Mouse (Mus musculus) erythroid progenitor cell, adult 5-6 weeks (primary cell): ENCODE measurements around the gene Pla2g2e. TPM values are rescaled to one million over a fixed set of nuclear protein-coding genes. Genes with fewer than 3 reads are reported as not detected.
"Not testable (repeated sequence)": the region's sequence is repeated elsewhere in the genome, so short reads cannot be mapped to it uniquely, and the experiment has no call there.

ENCODE experiments used
- ATAC-seq: replicated peaks from 2 replicates; pipeline ENCODE4 v1.8.0; 2016; ENCODE audit warnings: moderate number of reproducible peaks, mild to moderate bottlenecking, moderate TSS enrichment, inconsistent platforms; ENCODE audit not compliant: poor library complexity, low FRiP score, severe bottlenecking
- total RNA-seq, 2 experiments: library from RNA; stranded (forward) in 1 of 2; stranded (reverse) in 1 of 2; fragments of 150-400 nt in 1 of 2; fragments of 186-747, 209-891 nt in 1 of 2; gene quantifications; 2 replicates each; pipeline versions ENCODE4 v1.2.3 to v1.2.4; 2015 to 2017; ENCODE audit warnings: low replicate concordance in 2 of 2

Pla2g2e gene
- total RNA-seq, 2 experiments from 2014 or later, result not detected

- no peak for ATAC-seq
Measured at GRCm38 (mm10) chr4:138880811-138881584, 3.3 kb downstream of the Pla2g2e start.

GRCm38 (mm10) chr4:138882179-138882578, 4.4 kb downstream of the Pla2g2e start:
- ATAC-seq, result no peak

GRCm38 (mm10) chr4:138884261-138884660, 6.5 kb downstream of the Pla2g2e start:
- ATAC-seq, result no peak

GRCm38 (mm10) chr4:138889165-138889564, 11.4 kb downstream of the Pla2g2e start:
- no peak for ATAC-seq

- ATAC-seq, result no peak
Measured at GRCm38 (mm10) chr4:138889635-138890034, 11.9 kb downstream of the Pla2g2e start.

- ATAC-seq, result no peak
Measured at GRCm38 (mm10) chr4:138892655-138893054, 14.9 kb downstream of the Pla2g2e start.

GRCm38 (mm10) chr4:138893789-138894188, 16.0 kb downstream of the Pla2g2e start:
- not testable (repeated sequence) for ATAC-seq

GRCm38 (mm10) chr4:138899361-138899760, 21.6 kb downstream of the Pla2g2e start:
- ATAC-seq, result no peak

- ATAC-seq, result no peak
Measured at GRCm38 (mm10) chr4:138905624-138906337, 28.0 kb downstream of the Pla2g2e start.

GRCm38 (mm10) chr4:138913141-138913787, 35.5 kb downstream of the Pla2g2e start:
- ATAC-seq, result no peak; the same call in 1 of the 2 replicates

GRCm38 (mm10) chr4:138913797-138914196, 36.1 kb downstream of the Pla2g2e start, which contains the start of gene Otud3:
Otud3 (minus strand) TSS chr4:138913945.
- ATAC-seq, result peak; percentile 82

GRCm38 (mm10) chr4:138917282-138917681, 39.5 kb downstream of the Pla2g2e start:
- no peak for ATAC-seq

- ATAC-seq, result no peak
Measured at GRCm38 (mm10) chr4:138921254-138922130, 43.8 kb downstream of the Pla2g2e start.

- peak; percentile 86 for ATAC-seq
Measured at GRCm38 (mm10) chr4:138922131-138922459, 44.4 kb downstream of the Pla2g2e start.

- ATAC-seq, result no peak
Measured at GRCm38 (mm10) chr4:138925561-138925960, 47.8 kb downstream of the Pla2g2e start.

Other genes starting within 250 kb of the Pla2g2e start
- not detected in 2 replicates for gene Vwa5b1, start 242.1 kb upstream of the Pla2g2e start, total RNA-seq (2015; ENCODE audit: low replicate concordance)
- gene Vwa5b1, start 242.1 kb upstream of the Pla2g2e start, total RNA-seq (2017; ENCODE audit: low replicate concordance), result not detected in 2 replicates
- gene Pla2g2c, start 153.2 kb upstream of the Pla2g2e start, total RNA-seq (2015; ENCODE audit: low replicate concordance), result not detected in 2 replicates
- not detected in 2 replicates for gene Pla2g2c, start 153.2 kb upstream of the Pla2g2e start, total RNA-seq (2017; ENCODE audit: low replicate concordance)
- gene Ubxn10, start 140.8 kb upstream of the Pla2g2e start, total RNA-seq (2015; ENCODE audit: low replicate concordance), result not detected in 2 replicates
- gene Ubxn10, start 140.8 kb upstream of the Pla2g2e start, total RNA-seq (2017; ENCODE audit: low replicate concordance), result not detected in 2 replicates
- not detected in 2 replicates for gene Pla2g2f, start 120.3 kb upstream of the Pla2g2e start, total RNA-seq (2015; ENCODE audit: low replicate concordance)
- not detected in 2 replicates for gene Pla2g2f, start 120.3 kb upstream of the Pla2g2e start, total RNA-seq (2017; ENCODE audit: low replicate concordance)
- not detected in 2 replicates for gene Pla2g2d, start 102.2 kb upstream of the Pla2g2e start, total RNA-seq (2015; ENCODE audit: low replicate concordance)
- not detected in 2 replicates for gene Pla2g2d, start 102.2 kb upstream of the Pla2g2e start, total RNA-seq (2017; ENCODE audit: low replicate concordance)
- gene Pla2g5, start 14.5 kb upstream of the Pla2g2e start, total RNA-seq (2015; ENCODE audit: low replicate concordance), result not detected in 2 replicates
- not detected in 2 replicates for gene Pla2g5, start 14.5 kb upstream of the Pla2g2e start, total RNA-seq (2017; ENCODE audit: low replicate concordance)
- not detected in 2 replicates for gene Gm13030, start 4.0 kb upstream of the Pla2g2e start, total RNA-seq (2015; ENCODE audit: low replicate concordance)
- gene Gm13030, start 4.0 kb upstream of the Pla2g2e start, total RNA-seq (2017; ENCODE audit: low replicate concordance), result not detected in 2 replicates
- gene Otud3, start 36.0 kb downstream of the Pla2g2e start, total RNA-seq (2015; ENCODE audit: low replicate concordance), result not detected in 2 replicates
- 0.13 and 0.83 TPM in 2 replicates for gene Otud3, start 36.0 kb downstream of the Pla2g2e start, total RNA-seq (2017; ENCODE audit: low replicate concordance)
- gene Rnf186, start 89.2 kb downstream of the Pla2g2e start, total RNA-seq (2015; ENCODE audit: low replicate concordance), result not detected in 2 replicates
- not detected in 2 replicates for gene Rnf186, start 89.2 kb downstream of the Pla2g2e start, total RNA-seq (2017; ENCODE audit: low replicate concordance)
- gene Tmco4, start 94.9 kb downstream of the Pla2g2e start, total RNA-seq (2015; ENCODE audit: low replicate concordance), result 0.42 and 1.8 TPM in 2 replicates
- 1.1 and 2.1 TPM in 2 replicates for gene Tmco4, start 94.9 kb downstream of the Pla2g2e start, total RNA-seq (2017; ENCODE audit: low replicate concordance)
- gene Htr6, start 197.6 kb downstream of the Pla2g2e start, total RNA-seq (2015; ENCODE audit: low replicate concordance), result not detected in 2 replicates
- gene Htr6, start 197.6 kb downstream of the Pla2g2e start, total RNA-seq (2017; ENCODE audit: low replicate concordance), result not detected in 2 replicates
- not detected in 2 replicates for gene Nbl1, start 215.1 kb downstream of the Pla2g2e start, total RNA-seq (2015; ENCODE audit: low replicate concordance)
- not detected in 2 replicates for gene Nbl1, start 215.1 kb downstream of the Pla2g2e start, total RNA-seq (2017; ENCODE audit: low replicate concordance)